Mouse (Mus musculus) midbrain, postnatal 0 days (tissue): Measurements from ENCODE around the gene Ncoa1. TPM values are rescaled to one million over a fixed set of nuclear protein-coding genes. Genes with fewer than 3 reads are reported as not detected.

ENCODE experiments used
- ATAC-seq: fragments of 200-750 bp; cut with Nextera tagmentation; 2 replicates; pipeline ENCODE4 v1.8.0; 2017; ENCODE audit warnings: moderate number of reproducible peaks, mild to moderate bottlenecking, moderate TSS enrichment, moderate library complexity; ENCODE audit not compliant: low FRiP score
- DNase-seq: peaks from one replicate; pipeline ENCODE4 v3.0.0-alpha.2; 2015; ENCODE audit warnings: low spot score
- H3K27ac ChIP-seq: fragments of 300-500 bp; sonication (generic); 2 replicates; pipeline ENCODE4 v1.5.1; 2014; ENCODE audit warnings: low read depth, mild to moderate bottlenecking, low read length, mixed read lengths
- H3K27me3 ChIP-seq: fragments of 300-500 bp; sonication (generic); 2 replicates; pipeline ENCODE4 v1.6.1; 2014; ENCODE audit warnings: low read length, control low read depth, mixed read lengths; ENCODE audit not compliant: insufficient read depth
- H3K36me3 ChIP-seq: fragments of 300-500 bp; sonication (generic); 2 replicates; pipeline ENCODE4 v1.6.1; 2014; ENCODE audit warnings: low read length, control low read depth, mixed read lengths; ENCODE audit not compliant: insufficient read depth
- H3K4me1 ChIP-seq: fragments of 300-500 bp; sonication (generic); 2 replicates; pipeline ENCODE4 v1.6.1; 2014; ENCODE audit warnings: mild to moderate bottlenecking, control low read depth, antibody characterized with exemption, low read length, mixed read lengths; ENCODE audit not compliant: insufficient read depth
- H3K4me2 ChIP-seq: fragments of 300-500 bp; sonication (generic); 2 replicates; pipeline ENCODE4 v1.6.1; 2014; ENCODE audit warnings: low read depth, mild to moderate bottlenecking, low read length, mixed read lengths; ENCODE audit not compliant: poor library complexity, severe bottlenecking
- H3K4me3 ChIP-seq: fragments of 300-500 bp; sonication (generic); 2 replicates; pipeline ENCODE4 v1.5.1; 2014; ENCODE audit warnings: low read depth, mild to moderate bottlenecking, low read length, moderate library complexity
- H3K9ac ChIP-seq: fragments of 300-500 bp; sonication (generic); replicated peaks from 2 replicates; pipeline ENCODE4 v1.6.1; 2014; ENCODE audit warnings: mild to moderate bottlenecking, low read length, moderate library complexity, mixed read lengths; ENCODE audit not compliant: poor library complexity, severe bottlenecking
- H3K9me3 ChIP-seq: fragments of 300-500 bp; sonication (generic); 2 replicates; pipeline ENCODE4 v1.6.1; 2016; ENCODE audit warnings: low read length, control low read depth
- CTCF ChIP-seq: IDR thresholded peaks from 2 replicates; pipeline ENCODE4 v1.5.1; 2016; ENCODE audit warnings: antibody characterized with exemption, mild to moderate bottlenecking
- whole genome bisulfite sequencing: fragments of 180-500 bp; shearing (Covaris S2); extraction: QIAGEN DNeasy Blood & Tissue Kit; methylation state at CpG from one replicate; pipeline ENCODE4 v1.1.7; 2014; 5-methylcytosine and 5-hydroxymethylcytosine counted together
- polyA plus RNA-seq: library from polyadenylated mRNA; unstranded; fragments of >200 nt; fragmentation: Nextera tagmentation; extraction: Ambion mirVana; gene quantifications from 2 replicates; pipeline ENCODE4 v1.2.1, GENCODE M21; 2015
- total RNA-seq: library from RNA; depleted of rRNA; stranded (reverse); fragments of >200 nt; gene quantifications from 2 replicates; pipeline ENCODE4 v1.2.3, GENCODE M21; 2014

The Ncoa1 gene
- total and polyA plus RNA-seq, 2 experiments from 2014 or later: 9.9 to 37.2 TPM

GRCm38 (mm10) chr12:4233572-4234508, 243.1 kb downstream of the Ncoa1 start, which contains the start of the genes Ptrhd1 and Cenpo:
Gene Ptrhd1 (plus strand): TSS chr12:4234027.
Gene Cenpo (minus strand): TSS chr12:4234294.
- no peaks in the 10 kb centered on the region for H3K27me3 ChIP-seq
- DNase-seq: peak; percentile 98
- TF ChIP-seq CTCF: no peak
- no peaks in the 10 kb centered on the region for H3K9me3 ChIP-seq
- under 1% methylated on average over 50 of the region's 50 CpGs for WGBS
- H3K36me3 ChIP-seq: peaks cover 11% of the 10 kb centered on the region; the same call in 1 of the 2 replicates
- peak within 1 kb of the TSS; percentile 64 for H3K4me2 ChIP-seq
- H3K4me1 ChIP-seq: no peaks in the 10 kb centered on the region
- peak within 1 kb of the TSS; percentile 55 for H3K4me3 ChIP-seq
- H3K9ac ChIP-seq: peak within 1 kb of the TSS; percentile 74
- H3K27ac ChIP-seq: peak within 1 kb of the TSS; percentile 96
- ATAC-seq: peak; percentile 98

GRCm38 (mm10) chr12:4232777-4233176, 244.2 kb downstream of the Ncoa1 start:
- Histone ChIP-seq H3K9me3 (no peaks in the 10 kb centered on the region), H3K36me3 (peaks cover 8% of the 10 kb centered on the region; the same call in 1 of the 2 replicates), H3K4me2 (0 out of 2 replicates have a peak overlapping the region, but pooled peaks have one; percentile 3), H3K27ac (no peak overlapping the region), H3K27me3 (no peaks in the 10 kb centered on the region), H3K4me1 (no peaks in the 10 kb centered on the region), H3K4me3 (no peak overlapping the region), H3K9ac (no peak overlapping the region)
- TF ChIP-seq CTCF: no peak
- DNase-seq (no peak), ATAC-seq (no peak)
- WGBS: 51% methylated on average over 4 of the region's 4 CpGs

- TF ChIP-seq CTCF: no peak
- Histone ChIP-seq H3K4me1 (no peaks in the 10 kb centered on the region), H3K9me3 (no peaks in the 10 kb centered on the region), H3K9ac (no peak overlapping the region), H3K27me3 (no peaks in the 10 kb centered on the region), H3K4me3 (no peak overlapping the region), H3K4me2 (no peak overlapping the region), H3K27ac (no peak overlapping the region), H3K36me3 (0 out of 2 replicates have a peak, but pooled peaks cover 4% of the 10 kb centered on the region)
- WGBS: 95% methylated on average over 7 of the region's 7 CpGs
- DNase-seq: no peak
- no peak for ATAC-seq
Measured at GRCm38 (mm10) chr12:4230156-4230555, 246.8 kb downstream of the Ncoa1 start.

- H3K27ac ChIP-seq: no peak overlapping the region
- TF ChIP-seq CTCF: no peak
- H3K4me2 ChIP-seq: no peak overlapping the region
- no peak overlapping the region for H3K4me3 ChIP-seq
- ATAC-seq: no peak
- 52% methylated on average over 8 of the region's 8 CpGs for WGBS
- H3K27me3 ChIP-seq: no peaks in the 10 kb centered on the region
- no peaks in the 10 kb centered on the region for H3K4me1 ChIP-seq
- H3K9ac ChIP-seq: no peak overlapping the region
- no peaks in the 10 kb centered on the region for H3K9me3 ChIP-seq
- no peak for DNase-seq
- peaks cover 62% of the 10 kb centered on the region for H3K36me3 ChIP-seq
Measured at GRCm38 (mm10) chr12:4212908-4213307, 264.1 kb downstream of the Ncoa1 start.

- Histone ChIP-seq H3K9ac (no peak overlapping the region), H3K4me3 (no peak overlapping the region), H3K9me3 (no peaks in the 10 kb centered on the region), H3K27ac (no peak overlapping the region), H3K4me1 (no peaks in the 10 kb centered on the region), H3K4me2 (no peak overlapping the region), H3K36me3 (peaks cover 72% of the 10 kb centered on the region), H3K27me3 (no peaks in the 10 kb centered on the region)
- DNase-seq (no peak), ATAC-seq (no peak)
- no peak for TF ChIP-seq CTCF
- WGBS: 87% methylated on average over 9 of the region's 9 CpGs
Measured at GRCm38 (mm10) chr12:4211174-4211573, 265.8 kb downstream of the Ncoa1 start.

GRCm38 (mm10) chr12:4209196-4209595, 267.8 kb downstream of the Ncoa1 start:
- ATAC-seq: no peak
- Histone ChIP-seq H3K27ac (no peak overlapping the region), H3K4me3 (no peak overlapping the region), H3K36me3 (peaks cover 64% of the 10 kb centered on the region), H3K4me2 (no peak overlapping the region), H3K4me1 (no peaks in the 10 kb centered on the region), H3K9ac (no peak overlapping the region), H3K9me3 (no peaks in the 10 kb centered on the region), H3K27me3 (no peaks in the 10 kb centered on the region)
- no peak for DNase-seq
- 99% methylated on average over 9 of the region's 9 CpGs for WGBS
- no peak for TF ChIP-seq CTCF
